Mouse (Mus musculus): ENCODE data around the gene Cep295nl. TPM values are rescaled to one million over a fixed set of nuclear protein-coding genes. Genes with fewer than 3 reads are reported as not detected.

Cep295nl gene
- polyA plus RNA-seq, 1 experiment from 2014 or later = 0.21 TPM

- Histone ChIP-seq H3K27me3 (ENCODE audit: control insufficient read depth, insufficient read depth, low read length) (no peaks in the 10 kb centered on the region), H3K27ac (replicated peaks; ENCODE audit: low read depth, low read length) (no peak overlapping the region), H3K4me1 (ENCODE audit: control insufficient read depth, insufficient read depth, low read length) (no peaks in the 10 kb centered on the region), H3K9me3 (ENCODE audit: control insufficient read depth, low read length) (no peaks in the 10 kb centered on the region), H3K9ac (replicated peaks; ENCODE audit: low read length) (no peak overlapping the region), H3K4me3 (replicated peaks; ENCODE audit: low read depth, low read length) (no peak overlapping the region), H3K36me3 (ENCODE audit: control insufficient read depth, insufficient read depth, low read length) (no peaks in the 10 kb centered on the region), H3K4me2 (ENCODE audit: low read length) (no peak overlapping the region)
- no peak for ATAC-seq (ENCODE audit: low FRiP score, low TSS enrichment)
- DNase-seq = no peak
- WGBS = 53% methylated on average over 7 of the region's 7 CpGs
These were observed 30.3 kb upstream of the Cep295nl start for GRCm38 (mm10) chr11:118372641-118373040.

DNA sequence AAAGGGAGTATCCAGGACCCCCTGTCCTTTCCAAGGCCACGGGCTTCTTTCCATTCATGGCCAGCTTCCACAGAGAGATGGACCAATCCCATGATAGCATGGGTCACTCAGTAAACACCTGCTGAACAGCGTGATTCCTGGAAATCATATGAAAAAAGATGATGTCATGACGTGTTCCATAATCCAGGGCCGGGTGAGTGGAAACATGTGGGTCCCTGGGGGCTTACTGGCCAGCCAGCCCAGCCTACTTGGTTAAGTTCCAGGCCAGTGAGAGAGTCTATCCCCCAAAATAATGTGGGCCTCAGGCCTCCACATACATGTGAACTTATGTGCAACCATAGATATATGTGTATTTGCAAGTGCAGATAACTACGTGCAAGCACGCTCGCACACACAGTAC lies 29.6 kb upstream of the Cep295nl start:
- Histone ChIP-seq H3K9me3 (ENCODE audit: control insufficient read depth, low read length) (no peaks in the 10 kb centered on the region), H3K4me3 (replicated peaks; ENCODE audit: low read depth, low read length) (no peak overlapping the region), H3K4me2 (ENCODE audit: low read length) (no peak overlapping the region), H3K4me1 (ENCODE audit: control insufficient read depth, insufficient read depth, low read length) (no peaks in the 10 kb centered on the region), H3K27me3 (ENCODE audit: control insufficient read depth, insufficient read depth, low read length) (no peaks in the 10 kb centered on the region), H3K36me3 (ENCODE audit: control insufficient read depth, insufficient read depth, low read length) (no peaks in the 10 kb centered on the region), H3K9ac (replicated peaks; ENCODE audit: low read length) (no peak overlapping the region), H3K27ac (replicated peaks; ENCODE audit: low read depth, low read length) (no peak overlapping the region)
- no peak for DNase-seq
- 92% methylated on average over 7 of the region's 7 CpGs for WGBS
- no peak for ATAC-seq (ENCODE audit: low FRiP score, low TSS enrichment)

DNA sequence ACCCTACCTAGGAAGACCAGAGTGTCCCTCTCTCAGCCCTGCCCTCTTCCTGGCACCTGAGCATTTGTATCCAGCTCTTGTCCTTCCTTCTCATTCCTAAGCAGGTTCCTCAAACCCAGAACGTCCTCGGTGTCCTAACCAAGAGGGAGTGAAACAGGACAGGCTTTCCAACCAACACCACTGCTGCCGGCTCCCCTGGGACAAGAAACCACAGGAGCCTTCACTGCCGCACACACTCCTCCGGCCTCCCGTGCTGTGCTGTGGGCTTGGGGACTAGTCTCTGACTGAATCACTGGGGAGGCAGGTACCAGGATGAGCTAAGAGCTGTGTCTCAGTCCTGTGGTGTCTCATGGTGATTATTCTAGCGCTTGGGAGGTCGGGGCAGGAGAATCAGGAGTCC lies 27.4 kb upstream of the Cep295nl start:
- Histone ChIP-seq H3K36me3 (ENCODE audit: control insufficient read depth, insufficient read depth, low read length) (no peaks in the 10 kb centered on the region), H3K4me1 (ENCODE audit: control insufficient read depth, insufficient read depth, low read length) (no peaks in the 10 kb centered on the region), H3K4me3 (replicated peaks; ENCODE audit: low read depth, low read length) (no peak overlapping the region), H3K27ac (replicated peaks; ENCODE audit: low read depth, low read length) (no peak overlapping the region), H3K27me3 (ENCODE audit: control insufficient read depth, insufficient read depth, low read length) (no peaks in the 10 kb centered on the region), H3K9me3 (ENCODE audit: control insufficient read depth, low read length) (no peaks in the 10 kb centered on the region), H3K4me2 (ENCODE audit: low read length) (no peak overlapping the region), H3K9ac (replicated peaks; ENCODE audit: low read length) (no peak overlapping the region)
- ATAC-seq (ENCODE audit: low FRiP score, low TSS enrichment) (no peak), DNase-seq (no peak)
- WGBS = 80% methylated on average over 8 of the region's 8 CpGs

DNA sequence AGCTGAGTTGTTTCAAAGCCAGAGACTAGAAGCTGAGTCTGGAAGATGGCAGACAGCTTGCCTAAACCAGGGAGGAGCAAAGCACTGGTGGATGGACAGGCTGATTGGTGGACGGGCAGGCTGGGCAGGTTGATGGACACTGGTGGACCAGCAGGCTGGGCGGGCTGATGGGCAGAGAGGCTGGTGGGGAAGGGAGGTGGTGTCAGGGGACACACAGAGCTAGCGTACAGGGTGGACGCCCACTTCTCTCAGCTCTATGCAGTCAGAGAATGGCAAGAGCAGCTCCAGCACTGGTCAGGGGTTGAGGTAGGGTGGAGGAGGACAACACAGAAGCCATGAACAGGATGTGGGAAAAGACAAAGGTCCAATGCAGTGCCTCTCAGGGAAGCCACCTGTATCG lies 27.0 kb upstream of the Cep295nl start:
- Histone ChIP-seq H3K4me3 (replicated peaks; ENCODE audit: low read depth, low read length) (no peak overlapping the region), H3K36me3 (ENCODE audit: control insufficient read depth, insufficient read depth, low read length) (no peaks in the 10 kb centered on the region), H3K27ac (replicated peaks; ENCODE audit: low read depth, low read length) (no peak overlapping the region), H3K9me3 (ENCODE audit: control insufficient read depth, low read length) (no peaks in the 10 kb centered on the region), H3K27me3 (ENCODE audit: control insufficient read depth, insufficient read depth, low read length) (no peaks in the 10 kb centered on the region), H3K9ac (replicated peaks; ENCODE audit: low read length) (no peak overlapping the region), H3K4me2 (ENCODE audit: low read length) (no peak overlapping the region), H3K4me1 (ENCODE audit: control insufficient read depth, insufficient read depth, low read length) (no peaks in the 10 kb centered on the region)
- DNase-seq (no peak), ATAC-seq (ENCODE audit: low FRiP score, low TSS enrichment) (no peak)
- 88% methylated on average over 5 of the region's 5 CpGs for WGBS

- no peak overlapping the region for H3K4me3 ChIP-seq (replicated peaks; ENCODE audit: low read depth, low read length)
- H3K4me1 ChIP-seq (ENCODE audit: control insufficient read depth, insufficient read depth, low read length) = no peaks in the 10 kb centered on the region
- DNase-seq = no peak
- no peak overlapping the region for H3K9ac ChIP-seq (replicated peaks; ENCODE audit: low read length)
- no peaks in the 10 kb centered on the region for H3K27me3 ChIP-seq (ENCODE audit: control insufficient read depth, insufficient read depth, low read length)
- no peak for ATAC-seq (ENCODE audit: low FRiP score, low TSS enrichment)
- H3K9me3 ChIP-seq (ENCODE audit: control insufficient read depth, low read length) = no peaks in the 10 kb centered on the region
- H3K27ac ChIP-seq (replicated peaks; ENCODE audit: low read depth, low read length) = no peak overlapping the region
- no peaks in the 10 kb centered on the region for H3K36me3 ChIP-seq (ENCODE audit: control insufficient read depth, insufficient read depth, low read length)
- 60% methylated on average over 3 of the region's 3 CpGs for WGBS
- H3K4me2 ChIP-seq (ENCODE audit: low read length) = no peak overlapping the region
These were observed 26.0 kb upstream of the Cep295nl start for GRCm38 (mm10) chr11:118368330-118368729.

DNA sequence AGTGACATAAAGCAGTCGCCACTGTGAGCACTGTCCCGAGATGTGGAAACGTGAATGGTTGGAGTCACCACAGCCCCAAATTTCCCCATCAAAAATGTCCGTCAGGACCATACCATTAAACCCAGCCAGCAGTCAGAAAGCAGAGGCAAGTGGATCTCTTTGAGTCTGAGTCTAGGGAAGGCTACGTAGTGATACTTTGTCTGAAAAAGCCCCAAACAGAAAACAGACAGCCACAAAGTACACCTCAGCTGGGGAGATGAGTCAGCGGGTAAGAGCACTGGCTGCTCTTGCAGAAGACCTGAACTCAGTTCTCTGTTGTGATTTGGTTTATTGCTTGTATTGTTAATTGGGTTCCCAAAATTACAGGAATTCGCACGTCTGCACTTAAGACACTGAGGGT lies 24.3 kb upstream of the Cep295nl start:
- Histone ChIP-seq H3K9me3 (ENCODE audit: control insufficient read depth, low read length) (no peaks in the 10 kb centered on the region), H3K4me1 (ENCODE audit: control insufficient read depth, insufficient read depth, low read length) (no peaks in the 10 kb centered on the region), H3K27ac (replicated peaks; ENCODE audit: low read depth, low read length) (no peak overlapping the region), H3K36me3 (ENCODE audit: control insufficient read depth, insufficient read depth, low read length) (no peaks in the 10 kb centered on the region), H3K9ac (replicated peaks; ENCODE audit: low read length) (no peak overlapping the region), H3K27me3 (ENCODE audit: control insufficient read depth, insufficient read depth, low read length) (no peaks in the 10 kb centered on the region), H3K4me2 (ENCODE audit: low read length) (no peak overlapping the region), H3K4me3 (replicated peaks; ENCODE audit: low read depth, low read length) (no peak overlapping the region)
- 84% methylated on average over 8 of the region's 8 CpGs for WGBS
- no peak for DNase-seq
- ATAC-seq (ENCODE audit: low FRiP score, low TSS enrichment) = no peak

DNA sequence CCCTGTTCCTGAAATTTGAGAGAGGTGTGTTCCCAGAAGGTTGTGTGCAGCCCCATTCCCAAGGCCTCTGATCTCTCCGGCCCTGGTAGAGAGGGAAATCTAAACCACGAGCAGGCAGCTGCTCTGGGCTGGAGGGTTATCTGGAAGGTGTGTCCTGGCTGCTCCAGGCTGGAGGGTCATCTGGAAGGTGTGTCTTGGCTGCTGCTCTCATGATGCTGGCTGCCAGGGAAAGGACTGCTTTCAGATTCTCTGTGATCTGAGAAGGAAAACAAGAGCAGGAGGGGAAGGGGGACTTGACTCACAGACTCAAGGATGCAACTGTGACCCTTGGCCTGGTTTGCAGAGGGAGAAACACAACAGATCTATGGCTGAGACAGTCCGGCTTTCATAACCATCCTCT lies 23.8 kb upstream of the Cep295nl start:
- no peak overlapping the region for H3K9ac ChIP-seq (replicated peaks; ENCODE audit: low read length)
- H3K4me1 ChIP-seq (ENCODE audit: control insufficient read depth, insufficient read depth, low read length) = no peaks in the 10 kb centered on the region
- H3K27me3 ChIP-seq (ENCODE audit: control insufficient read depth, insufficient read depth, low read length) = no peaks in the 10 kb centered on the region
- 75% methylated on average over 3 of the region's 3 CpGs for WGBS
- H3K4me2 ChIP-seq (ENCODE audit: low read length) = no peak overlapping the region
- DNase-seq (no peak), ATAC-seq (ENCODE audit: low FRiP score, low TSS enrichment) (no peak)
- no peak overlapping the region for H3K4me3 ChIP-seq (replicated peaks; ENCODE audit: low read depth, low read length)
- H3K27ac ChIP-seq (replicated peaks; ENCODE audit: low read depth, low read length) = no peak overlapping the region
- no peaks in the 10 kb centered on the region for H3K9me3 ChIP-seq (ENCODE audit: control insufficient read depth, low read length)
- no peaks in the 10 kb centered on the region for H3K36me3 ChIP-seq (ENCODE audit: control insufficient read depth, insufficient read depth, low read length)

DNA sequence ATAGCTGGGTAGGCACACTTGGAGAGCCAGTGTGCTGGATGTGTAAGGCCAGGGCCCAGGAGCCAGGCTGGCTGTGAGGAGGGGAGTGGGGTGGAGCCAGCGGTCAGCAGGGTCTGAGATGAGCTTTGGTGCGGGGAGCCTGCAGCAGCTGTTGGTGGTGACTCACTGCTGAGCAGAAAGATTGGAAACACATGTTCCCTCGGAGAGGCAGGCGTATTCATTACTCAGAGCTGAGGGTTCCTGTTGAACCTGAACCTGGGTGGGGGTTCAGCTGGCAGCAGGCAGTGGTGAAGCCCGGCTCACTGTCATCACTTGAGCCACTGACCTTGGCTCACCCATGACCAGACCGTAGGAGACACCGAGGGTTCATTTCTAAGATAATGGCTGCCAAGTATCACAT lies 22.9 kb upstream of the Cep295nl start:
- no peaks in the 10 kb centered on the region for H3K27me3 ChIP-seq (ENCODE audit: control insufficient read depth, insufficient read depth, low read length)
- no peak overlapping the region for H3K4me2 ChIP-seq (ENCODE audit: low read length)
- H3K4me3 ChIP-seq (replicated peaks; ENCODE audit: low read depth, low read length) = no peak overlapping the region
- H3K4me1 ChIP-seq (ENCODE audit: control insufficient read depth, insufficient read depth, low read length) = no peaks in the 10 kb centered on the region
- H3K9me3 ChIP-seq (ENCODE audit: control insufficient read depth, low read length) = no peaks in the 10 kb centered on the region
- H3K27ac ChIP-seq (replicated peaks; ENCODE audit: low read depth, low read length) = no peak overlapping the region
- WGBS = 90% methylated on average over 7 of the region's 7 CpGs
- H3K9ac ChIP-seq (replicated peaks; ENCODE audit: low read length) = no peak overlapping the region
- no peak for DNase-seq
- no peak for ATAC-seq (ENCODE audit: low FRiP score, low TSS enrichment)
- H3K36me3 ChIP-seq (ENCODE audit: control insufficient read depth, insufficient read depth, low read length) = no peaks in the 10 kb centered on the region

DNA sequence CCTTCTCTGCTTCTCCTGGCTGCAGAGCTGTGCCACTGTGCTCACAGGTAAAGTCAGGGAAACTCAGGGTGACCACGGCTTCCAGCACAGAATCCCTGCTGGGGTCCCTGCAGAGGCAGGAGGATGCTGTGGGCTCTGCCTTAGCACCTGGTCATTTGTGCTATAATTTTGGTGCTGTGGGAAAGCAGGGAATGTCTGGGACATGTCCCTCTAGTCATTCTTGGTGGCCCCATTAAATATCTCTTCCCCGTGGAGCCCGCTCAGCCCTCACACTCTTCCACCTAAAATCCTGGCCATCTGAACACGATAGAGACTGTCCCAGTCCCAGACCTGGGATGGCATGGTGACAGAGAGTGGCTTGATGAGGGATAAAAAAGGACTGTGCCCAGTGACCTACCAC lies 21.7 kb upstream of the Cep295nl start:
- no peak overlapping the region for H3K9ac ChIP-seq (replicated peaks; ENCODE audit: low read length)
- no peak overlapping the region for H3K27ac ChIP-seq (replicated peaks; ENCODE audit: low read depth, low read length)
- no peaks in the 10 kb centered on the region for H3K36me3 ChIP-seq (ENCODE audit: control insufficient read depth, insufficient read depth, low read length)
- no peaks in the 10 kb centered on the region for H3K27me3 ChIP-seq (ENCODE audit: control insufficient read depth, insufficient read depth, low read length)
- H3K4me1 ChIP-seq (ENCODE audit: control insufficient read depth, insufficient read depth, low read length) = no peaks in the 10 kb centered on the region
- WGBS = 88% methylated on average over 4 of the region's 4 CpGs
- no peak overlapping the region for H3K4me3 ChIP-seq (replicated peaks; ENCODE audit: low read depth, low read length)
- no peak overlapping the region for H3K4me2 ChIP-seq (ENCODE audit: low read length)
- no peaks in the 10 kb centered on the region for H3K9me3 ChIP-seq (ENCODE audit: control insufficient read depth, low read length)
- ATAC-seq (ENCODE audit: low FRiP score, low TSS enrichment) (no peak), DNase-seq (no peak)

Data from midbrain, embryonic 14.5 days (tissue).